Mouse (Mus musculus) layer of hippocampus, adult 9-11 months (tissue): Measurements from ENCODE around the gene Sptbn4.

Experiments
- DNase-seq: peaks from one replicate; pipeline ENCODE4 v3.0.0; 2022

Sptbn4 gene

GRCm38 (mm10) chr7:27339114-27339513, 108.4 kb downstream of the Sptbn4 start:
- DNase-seq = no peak

GRCm38 (mm10) chr7:27337175-27337853, 110.2 kb downstream of the Sptbn4 start, which contains the start of gene Ltbp4:
Gene Ltbp4 (minus strand): TSS chr7:27337692.
- DNase-seq = no peak

GRCm38 (mm10) chr7:27335928-27336823, 111.3 kb downstream of the Sptbn4 start:
- DNase-seq = peak; percentile 86

GRCm38 (mm10) chr7:27335011-27335720, 112.3 kb downstream of the Sptbn4 start:
- no peak for DNase-seq

- DNase-seq = no peak
Measured at GRCm38 (mm10) chr7:27334405-27334911, 113.0 kb downstream of the Sptbn4 start.

- no peak for DNase-seq
Measured at GRCm38 (mm10) chr7:27333316-27333941, 114.1 kb downstream of the Sptbn4 start.

- DNase-seq = no peak
Measured at GRCm38 (mm10) chr7:27332353-27333199, 114.9 kb downstream of the Sptbn4 start.

- DNase-seq = no peak
Measured at GRCm38 (mm10) chr7:27331854-27332253, 115.6 kb downstream of the Sptbn4 start.

- DNase-seq = no peak
Measured at GRCm38 (mm10) chr7:27331541-27331851, 116.0 kb downstream of the Sptbn4 start.

GRCm38 (mm10) chr7:27330709-27331540, 116.6 kb downstream of the Sptbn4 start:
- peak; percentile 77 for DNase-seq

- DNase-seq = no peak
Measured at GRCm38 (mm10) chr7:27329981-27330380, 117.5 kb downstream of the Sptbn4 start.

GRCm38 (mm10) chr7:27329326-27329947, 118.0 kb downstream of the Sptbn4 start:
- peak; percentile 65 for DNase-seq

- no peak for DNase-seq
Measured at GRCm38 (mm10) chr7:27328648-27329047, 118.8 kb downstream of the Sptbn4 start.

GRCm38 (mm10) chr7:27328161-27328560, 119.3 kb downstream of the Sptbn4 start:
- no peak for DNase-seq

- no peak for DNase-seq
Measured at GRCm38 (mm10) chr7:27327500-27327899, 120.0 kb downstream of the Sptbn4 start.

GRCm38 (mm10) chr7:27326101-27326880, 121.2 kb downstream of the Sptbn4 start:
- no peak for DNase-seq

- DNase-seq = no peak
Measured at GRCm38 (mm10) chr7:27325697-27326096, 121.8 kb downstream of the Sptbn4 start.

GRCm38 (mm10) chr7:27324928-27325327, 122.6 kb downstream of the Sptbn4 start:
- no peak for DNase-seq

GRCm38 (mm10) chr7:27324161-27324560, 123.3 kb downstream of the Sptbn4 start:
- DNase-seq = no peak

GRCm38 (mm10) chr7:27323001-27323400, 124.5 kb downstream of the Sptbn4 start:
- DNase-seq = no peak
